Mouse (Mus musculus): ENCODE measurements at regions not wholly inside any gene's neighbourhood (a gene's known extent, or its start where the extent isn't known, plus 50 kb on each side); places are given as distances from the start of the nearest gene placed in this dataset.

DNA sequence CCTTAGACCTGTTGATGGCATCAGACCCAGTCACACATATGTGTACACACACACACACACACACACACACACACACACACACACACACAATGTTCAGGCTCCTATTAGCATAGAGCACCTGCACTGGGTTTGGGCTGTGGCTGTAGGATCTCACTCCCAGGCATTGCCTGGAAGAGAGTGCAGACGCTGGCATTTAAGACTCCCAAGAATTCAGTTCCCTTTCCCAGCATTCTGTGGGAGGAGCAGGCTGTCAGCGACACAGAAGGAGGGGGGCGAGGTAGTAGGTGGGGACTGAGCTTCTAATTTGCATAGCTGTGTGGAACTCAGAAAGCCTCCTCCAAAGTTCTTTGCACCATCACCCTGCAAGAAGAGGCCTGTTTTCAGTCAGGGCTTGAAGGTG is 374.2 kb upstream of the Fam49b start:
- no peak for TF ChIP-seq CTCF (IDR thresholded peaks at IDR 0.05)
- ChIA-PET CTCF (interaction anchor here (1.1 to 1.6 kb wide), 2 partner anchors 7 to 39 kb away, joined by 4 read pairs; no protein-coding TSS in a partner anchor), POLR2A (no interaction called here)
- ATAC-seq (no peak), DNase-seq (ENCODE audit: low read depth, low spot score) (no peak)
- in situ Hi-C loops (cut with MboI; ENCODE audit: low pct_unique_long_range_greater_than_20kb): no loop called here
- no peaks in the 10 kb centered on the region for H3K27me3 ChIP-seq

DNA sequence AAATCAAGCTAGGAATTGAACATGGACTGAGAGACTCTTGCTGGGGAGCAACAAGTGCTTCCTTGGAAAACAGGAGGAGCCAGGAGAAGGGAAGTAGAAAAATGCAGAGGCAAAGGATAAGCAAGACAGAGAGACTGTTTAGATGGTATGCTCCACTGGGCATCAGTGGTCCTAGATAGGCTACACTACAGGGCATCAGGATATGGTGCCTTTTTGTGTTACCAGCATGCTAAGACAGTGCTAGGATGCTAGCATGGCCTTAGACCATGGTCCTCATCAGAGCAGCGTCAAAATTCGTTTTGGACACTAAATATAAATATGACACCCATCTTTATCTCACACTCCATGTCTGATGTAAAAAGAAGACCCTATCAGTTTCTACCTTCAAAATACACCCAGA is 374.6 kb upstream of the Fam49b start:
- in situ Hi-C loops (cut with MboI; ENCODE audit: low pct_unique_long_range_greater_than_20kb): no loop called here
- ChIA-PET CTCF (no interaction called here), POLR2A (no interaction called here)
- DNase-seq (ENCODE audit: low read depth, low spot score) (no peak), ATAC-seq (no peak)
- H3K27me3 ChIP-seq: no peaks in the 10 kb centered on the region
- TF ChIP-seq CTCF (IDR thresholded peaks at IDR 0.05): no peak

DNA sequence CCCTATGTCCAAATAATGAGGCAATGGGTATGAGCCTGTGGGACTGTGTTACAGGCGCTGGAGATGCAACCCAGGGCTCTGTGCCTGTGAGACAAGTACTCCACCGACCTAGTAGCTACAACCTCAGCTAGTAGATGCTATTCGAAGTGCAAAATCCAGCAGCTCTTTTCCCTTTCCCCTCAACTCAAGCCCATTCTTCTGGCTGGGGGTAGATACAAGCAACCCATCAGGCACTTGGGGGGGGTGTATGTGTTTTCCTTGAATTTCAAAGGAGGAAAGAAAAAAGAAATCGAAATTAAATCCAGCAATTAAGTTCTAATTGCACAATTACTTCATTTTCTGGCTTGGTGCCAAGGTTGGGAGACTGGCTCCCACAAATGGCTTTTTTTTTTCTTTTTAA is 372.4 kb upstream of the Gm21798 start:
- in situ Hi-C loops (cut with MboI; ENCODE audit: low pct_unique_long_range_greater_than_20kb): no loop called here
- ATAC-seq (no peak), DNase-seq (ENCODE audit: low read depth, low spot score) (no peak)
- TF ChIP-seq CTCF (IDR thresholded peaks at IDR 0.05): no peak
- no peaks in the 10 kb centered on the region for H3K27me3 ChIP-seq
- ChIA-PET CTCF (interaction anchor here (1.1 kb wide), 1 partner anchor 13 kb away, joined by 3 read pairs; no protein-coding TSS in a partner anchor), POLR2A (no interaction called here)

DNA sequence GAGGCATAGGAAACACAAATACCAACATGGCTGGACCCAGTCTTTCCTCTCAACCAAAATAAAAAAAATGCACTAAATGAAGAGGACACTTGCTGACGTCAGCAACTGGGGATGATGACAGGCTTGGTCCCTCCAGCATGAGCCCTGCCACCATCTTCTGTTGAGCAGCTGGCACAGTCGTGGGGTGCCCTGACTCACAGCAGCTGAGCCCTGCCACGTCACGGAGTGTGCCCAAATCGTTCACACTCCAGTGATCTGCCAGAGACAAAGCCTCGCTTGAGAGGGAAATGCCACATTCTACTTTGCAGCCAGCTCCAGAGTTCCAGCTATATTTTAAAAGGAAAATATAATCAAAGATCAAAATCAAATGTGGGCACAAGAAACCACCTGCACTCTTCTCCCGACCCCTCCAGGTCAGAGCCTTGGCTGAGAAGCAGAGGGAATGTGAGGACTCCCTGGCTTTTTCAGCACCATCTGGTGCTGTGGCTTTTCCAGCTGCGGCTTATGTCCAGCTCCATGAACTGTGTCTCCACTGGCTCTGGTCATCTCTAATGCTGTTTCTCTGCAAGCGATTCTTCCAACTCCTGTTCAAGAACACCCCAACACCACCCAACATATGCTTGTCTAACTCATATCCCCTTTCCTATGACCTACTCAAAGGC is 371.0 kb upstream of the Gm21798 start:
- ChIA-PET CTCF (interaction anchor here (0.7 to 2.2 kb wide), 4 partner anchors 9 to 22 kb away, joined by 4 to 9 read pairs (median 4); no protein-coding TSS in a partner anchor), POLR2A (interaction anchor here (0.9 kb wide), 1 partner anchor 11 kb away, joined by 4 read pairs; no protein-coding TSS in a partner anchor)
- in situ Hi-C loops (cut with MboI; ENCODE audit: low pct_unique_long_range_greater_than_20kb): no loop called here
- ATAC-seq: no peak
- peak; percentile 28 for DNase-seq (ENCODE audit: low read depth, low spot score)
- no peak for TF ChIP-seq CTCF (IDR thresholded peaks at IDR 0.05)
- H3K27me3 ChIP-seq: no peaks in the 10 kb centered on the region

DNA sequence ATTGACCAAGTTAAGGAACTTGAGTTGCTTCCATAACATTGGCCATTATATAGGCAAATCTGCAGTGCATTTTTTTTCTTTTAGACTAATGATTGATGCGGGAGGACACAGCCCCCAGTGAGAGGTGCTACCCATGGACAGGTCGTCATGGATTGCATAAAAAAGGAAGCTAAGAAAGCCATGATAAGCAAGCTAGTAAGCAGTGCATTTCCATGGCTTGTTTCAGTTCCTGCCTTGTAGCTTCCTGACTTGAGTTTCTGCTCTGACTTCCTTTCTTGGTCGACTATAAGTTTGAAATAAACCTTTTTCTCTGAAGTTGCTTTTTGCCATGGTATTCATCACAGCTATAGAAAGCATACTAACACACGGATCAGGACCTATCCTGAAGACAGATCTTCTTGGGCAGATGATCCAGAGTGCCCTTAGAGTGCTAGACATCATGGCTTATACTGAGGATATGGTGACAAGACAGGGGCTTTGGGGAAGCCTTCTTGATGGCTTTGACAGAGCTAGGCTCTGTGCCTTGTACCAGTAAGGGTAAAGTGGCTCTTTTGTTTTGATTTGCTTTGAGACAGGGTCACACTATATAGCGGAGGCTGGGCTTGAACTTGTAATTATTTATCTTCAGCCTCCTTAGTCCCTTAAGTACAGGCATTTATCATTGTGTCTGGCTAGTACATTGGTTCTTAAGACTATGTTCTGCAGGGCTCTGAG is 370.1 kb upstream of the Gm21798 start:
- H3K27me3 ChIP-seq: no peaks in the 10 kb centered on the region
- POLR2A ChIA-PET: interaction anchor here (0.9 kb wide), 1 partner anchor 10 kb away, joined by 4 read pairs; no protein-coding TSS in a partner anchor
- CTCF ChIA-PET: interaction anchor here (0.7 to 2.2 kb wide), 4 partner anchors 8 to 21 kb away, joined by 4 to 9 read pairs (median 4); no protein-coding TSS in a partner anchor
- DNase-seq (ENCODE audit: low read depth, low spot score) (no peak), ATAC-seq (no peak)
- in situ Hi-C loops (cut with MboI; ENCODE audit: low pct_unique_long_range_greater_than_20kb): no loop called here
- no peak for TF ChIP-seq CTCF (IDR thresholded peaks at IDR 0.05)

DNA sequence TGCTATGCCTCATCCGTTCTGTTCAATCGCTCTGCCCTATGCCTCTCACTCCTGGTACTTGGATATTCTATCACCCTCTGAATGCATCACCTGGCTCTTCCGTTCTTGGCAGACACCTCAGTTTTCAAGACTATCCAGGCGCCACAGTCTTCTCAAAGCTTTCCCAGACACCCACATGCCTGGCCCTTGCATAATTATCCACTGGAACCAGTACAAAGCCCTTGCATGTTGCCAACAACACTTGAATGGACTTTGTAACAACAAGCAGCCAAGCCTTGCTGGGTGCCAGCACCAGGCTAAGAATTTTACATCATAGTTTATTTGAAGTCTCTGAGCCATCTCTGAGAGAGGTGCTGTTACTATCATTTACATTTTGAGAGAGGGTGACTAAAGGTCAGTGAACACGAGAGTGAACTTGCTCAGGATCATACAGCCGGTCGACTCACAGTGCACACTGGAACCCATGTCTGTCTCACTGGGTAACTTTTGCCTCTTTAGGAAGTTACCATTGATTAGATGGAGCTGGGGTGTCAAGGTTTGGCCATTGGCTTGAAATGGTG is 368.8 kb upstream of the Gm21798 start:
- POLR2A ChIA-PET: no interaction called here
- no peaks in the 10 kb centered on the region for H3K27me3 ChIP-seq
- ATAC-seq: peak; percentile 62
- CTCF ChIA-PET: interaction anchor here (1.6 to 2.2 kb wide), 2 partner anchors 7 to 9 kb away, joined by 5 to 9 read pairs; no protein-coding TSS in a partner anchor
- no peak for TF ChIP-seq CTCF (IDR thresholded peaks at IDR 0.05)
- peak; percentile 65 for DNase-seq (ENCODE audit: low read depth, low spot score)
- in situ Hi-C loops (cut with MboI; ENCODE audit: low pct_unique_long_range_greater_than_20kb): no loop called here

DNA sequence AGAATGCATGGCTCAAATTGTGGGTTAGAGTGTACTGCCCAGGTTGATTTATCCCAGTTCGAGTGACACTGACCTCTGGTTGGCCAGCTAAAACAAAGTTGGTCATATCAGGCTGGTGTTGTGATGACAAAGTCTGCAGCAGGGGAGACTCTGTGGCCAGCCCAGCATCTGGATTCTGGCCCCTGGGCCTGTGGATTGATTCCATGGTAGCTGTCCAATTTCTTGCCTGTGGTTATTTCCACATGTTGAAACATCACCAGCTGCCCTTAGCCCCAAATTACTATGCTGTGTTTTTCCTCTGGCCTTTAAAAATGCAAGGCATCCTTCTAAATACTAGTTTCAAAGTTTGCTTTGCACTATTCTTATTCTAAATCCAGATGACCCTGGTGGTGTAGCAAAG is 346.8 kb upstream of the Gm21798 start:
- no peaks in the 10 kb centered on the region for H3K27me3 ChIP-seq
- ChIA-PET POLR2A (no interaction called here), CTCF (interaction anchor here (1.4 kb wide), 1 partner anchor 13 kb away, joined by 5 read pairs; no protein-coding TSS in a partner anchor)
- no peak for TF ChIP-seq CTCF (IDR thresholded peaks at IDR 0.05)
- ATAC-seq (no peak), DNase-seq (ENCODE audit: low read depth, low spot score) (no peak)
- in situ Hi-C loops (cut with MboI; ENCODE audit: low pct_unique_long_range_greater_than_20kb): no loop called here

DNA sequence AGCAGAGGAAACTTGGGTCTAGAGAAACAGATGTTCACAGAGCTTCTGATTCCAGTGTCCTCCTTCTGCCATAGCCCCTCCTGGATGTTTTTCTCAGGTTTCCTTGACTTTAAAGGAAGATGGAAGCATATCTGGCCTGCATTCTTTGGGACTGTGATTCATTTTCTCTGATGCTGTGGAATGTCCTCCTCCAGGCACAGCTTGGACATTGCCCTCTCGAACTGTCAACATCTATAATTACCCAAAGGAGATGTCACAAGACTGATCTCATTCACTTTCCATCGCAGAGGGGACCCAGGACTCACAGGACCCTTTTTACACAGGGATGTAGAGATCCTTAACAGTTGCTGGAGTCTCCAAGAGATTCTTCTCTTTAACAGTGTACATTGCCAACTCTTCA is 345.9 kb upstream of the Gm21798 start:
- ChIA-PET POLR2A (no interaction called here), CTCF (interaction anchor here (1.4 kb wide), 1 partner anchor 14 kb away, joined by 5 read pairs; no protein-coding TSS in a partner anchor)
- DNase-seq (ENCODE audit: low read depth, low spot score) (no peak), ATAC-seq (peak; percentile 82)
- TF ChIP-seq CTCF (IDR thresholded peaks at IDR 0.05): no peak
- in situ Hi-C loops (cut with MboI; ENCODE audit: low pct_unique_long_range_greater_than_20kb): no loop called here
- H3K27me3 ChIP-seq: no peaks in the 10 kb centered on the region

DNA sequence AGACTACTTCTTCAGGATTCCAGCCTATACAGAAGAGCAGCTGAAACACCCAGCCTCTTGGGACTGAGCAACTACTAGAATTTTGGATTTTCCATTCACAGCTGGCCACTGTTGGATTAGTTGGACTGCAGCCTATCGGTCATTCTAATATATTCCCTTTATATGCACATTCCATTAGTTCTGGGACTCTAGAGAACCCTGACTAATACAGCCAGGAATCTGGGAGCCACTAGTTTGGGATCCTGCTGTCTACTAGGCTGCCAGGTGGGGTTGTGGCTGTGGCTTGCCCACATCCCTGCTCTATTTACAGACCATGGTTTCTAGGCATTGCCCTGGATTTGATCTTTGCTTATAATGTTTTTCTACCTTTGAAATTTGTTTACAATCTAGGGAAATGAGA is 343.3 kb upstream of the Gm21798 start:
- no peak for DNase-seq (ENCODE audit: low read depth, low spot score)

DNA sequence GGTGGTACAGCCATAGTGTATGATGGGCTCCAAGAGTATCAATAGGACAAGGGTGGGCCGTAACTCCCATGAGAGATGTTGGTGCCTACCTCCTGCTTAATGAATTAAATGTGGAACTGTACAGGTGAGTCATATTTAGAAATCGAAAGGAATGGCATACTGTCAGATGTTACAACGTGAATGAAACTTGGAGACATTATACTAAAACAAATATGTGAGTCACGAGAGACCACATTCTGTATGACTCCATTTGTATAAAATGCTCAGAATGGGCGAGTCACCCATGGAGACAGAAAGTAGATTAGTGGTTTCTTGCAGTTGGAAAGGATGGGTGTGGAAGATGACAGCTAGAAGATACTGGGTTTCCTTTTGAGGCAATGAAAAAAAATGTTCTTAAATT is 340.4 kb upstream of the Gm21798 start:
- POLR2A ChIA-PET: no interaction called here

More for the DNA sequence above, 343.3 kb upstream of the Gm21798 start:
- in situ Hi-C loops (cut with MboI; ENCODE audit: low pct_unique_long_range_greater_than_20kb): no loop called here
- TF ChIP-seq CTCF (IDR thresholded peaks at IDR 0.05): no peak
- ChIA-PET CTCF (no interaction called here), POLR2A (interaction anchor here (0.6 kb wide), 1 partner anchor 56 kb away, joined by 3 read pairs; no protein-coding TSS in a partner anchor)
- H3K27me3 ChIP-seq: no peaks in the 10 kb centered on the region
- ATAC-seq: no peak

DNA sequence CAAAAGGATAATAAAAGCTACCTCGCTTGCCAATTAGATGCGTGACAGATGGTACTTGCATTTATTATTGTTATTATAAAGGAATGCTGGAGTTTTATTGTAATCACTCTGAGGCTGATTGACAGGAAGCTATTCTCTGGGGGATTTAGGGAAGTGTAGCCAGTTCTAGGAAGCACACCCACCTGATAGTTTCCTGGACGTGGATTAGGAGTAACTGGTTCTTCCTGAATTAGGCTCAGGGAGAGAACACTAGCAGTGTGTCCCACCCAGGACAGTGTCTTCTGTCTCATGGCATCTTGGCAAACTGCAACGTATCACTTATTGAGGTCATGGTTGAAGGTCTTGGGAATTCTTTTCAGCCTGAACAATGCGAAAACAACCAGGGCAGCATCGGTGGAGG is 336.9 kb upstream of the Gm21798 start:
- H3K27me3 ChIP-seq: no peaks in the 10 kb centered on the region
- in situ Hi-C loops (cut with MboI; ENCODE audit: low pct_unique_long_range_greater_than_20kb): no loop called here
- no peak for ATAC-seq
- DNase-seq (ENCODE audit: low read depth, low spot score): no peak
- no peak for TF ChIP-seq CTCF (IDR thresholded peaks at IDR 0.05)
- CTCF ChIA-PET: no interaction called here
- POLR2A ChIA-PET: no interaction called here

More for the DNA sequence above, 340.4 kb upstream of the Gm21798 start:
- ATAC-seq: peak; percentile 88
- CTCF ChIA-PET: interaction anchor here (1.0 kb wide), 1 partner anchor 85 kb away, joined by 3 read pairs; no protein-coding TSS in a partner anchor
- in situ Hi-C loops (cut with MboI; ENCODE audit: low pct_unique_long_range_greater_than_20kb): no loop called here
- peak; percentile 58 for DNase-seq (ENCODE audit: low read depth, low spot score)
- no peak for TF ChIP-seq CTCF (IDR thresholded peaks at IDR 0.05)
- H3K27me3 ChIP-seq: no peaks in the 10 kb centered on the region

All from Patski (cell line).